Mouse (Mus musculus) liver, embryonic 14.5 days (tissue): ENCODE results near the gene Lrp3. TPM values are rescaled to one million over a fixed set of nuclear protein-coding genes. Genes with fewer than 3 reads are reported as not detected.

ENCODE experiments used
- ATAC-seq: fragments of 200-750 bp; cut with Nextera tagmentation; 2 replicates; pipeline ENCODE4 v1.8.0; 2017; ENCODE audit warnings: moderate number of reproducible peaks, mild to moderate bottlenecking, moderate library complexity; ENCODE audit not compliant: insufficient read depth
- DNase-seq, 3 experiments: peaks; one replicate each; pipeline ENCODE4 v3.0.0-alpha.2; 2012 to 2013; ENCODE audit warnings: low read depth in 3 of 3, low spot score in 3 of 3
- H3K27ac ChIP-seq: fragments of 300-500 bp; sonication (generic); 2 replicates; pipeline ENCODE4 v1.5.1; 2014; ENCODE audit warnings: moderate library complexity, mild to moderate bottlenecking, control low read depth, inconsistent platforms
- H3K27me3 ChIP-seq: fragments of 300-500 bp; sonication (generic); 2 replicates; pipeline ENCODE4 v1.6.1; 2014; ENCODE audit warnings: mild to moderate bottlenecking, low read length, moderate library complexity; ENCODE audit not compliant: control insufficient read depth, insufficient read depth
- H3K36me3 ChIP-seq: fragments of 300-500 bp; sonication (generic); replicated peaks from 2 replicates; pipeline ENCODE4 v1.6.1; 2014; ENCODE audit warnings: low read depth; ENCODE audit not compliant: control insufficient read depth, insufficient read depth
- H3K4me1 ChIP-seq, 2 experiments: fragments of 200-500 bp in 1 of 2; fragments of 300-500 bp in 1 of 2; sonication (generic) in 1 of 2; replicated peaks; 2 replicates each; pipeline ENCODE4 v1.6.1; 2012 to 2014; ENCODE audit warnings: antibody characterized with exemption in 1 of 2, inconsistent platforms in 1 of 2, low read length in 1 of 2; ENCODE audit not compliant: control insufficient read depth in 2 of 2, insufficient read depth in 2 of 2
- H3K4me2 ChIP-seq: fragments of 300-500 bp; sonication (generic); 2 replicates; pipeline ENCODE4 v1.6.1; 2014; ENCODE audit warnings: low read depth, mild to moderate bottlenecking, control low read depth, moderate library complexity
- H3K4me3 ChIP-seq, 2 experiments: fragments of 200-500 bp in 1 of 2; fragments of 300-500 bp in 1 of 2; sonication (generic) in 1 of 2; 2 replicates each; pipeline ENCODE4 v1.5.1; 2012 to 2014; ENCODE audit warnings: low read depth in 2 of 2, low read length in 2 of 2, mild to moderate bottlenecking in 2 of 2, control low read depth in 1 of 2, inconsistent platforms in 1 of 2, moderate library complexity in 1 of 2; ENCODE audit not compliant: insufficient read depth in 1 of 2
- H3K9ac ChIP-seq: fragments of 300-500 bp; sonication (generic); replicated peaks from 2 replicates; pipeline ENCODE4 v1.6.1; 2014; ENCODE audit warnings: mild to moderate bottlenecking, control low read depth, moderate library complexity
- H3K9me3 ChIP-seq: fragments of 300-500 bp; sonication (generic); 2 replicates; pipeline ENCODE4 v1.6.1; 2016; ENCODE audit warnings: low read length, mixed read lengths; ENCODE audit not compliant: control insufficient read depth
- CTCF ChIP-seq: IDR thresholded peaks from 2 replicates; pipeline ENCODE4 v1.5.1; 2016; ENCODE audit warnings: antibody characterized with exemption, low read depth, control low read depth
- EP300 ChIP-seq: IDR thresholded peaks from 2 replicates; pipeline ENCODE4 v1.6.1; 2016; ENCODE audit warnings: antibody characterized with exemption, low read depth
- WGBS: fragments of 180-500 bp; shearing (Covaris S2); extraction: QIAGEN DNeasy Blood & Tissue Kit; methylation state at CpG from one replicate; pipeline ENCODE4 v1.1.7; 2014; ENCODE audit not compliant: insufficient replicate concordance; 5-methylcytosine and 5-hydroxymethylcytosine counted together
- polyA plus RNA-seq, 2 experiments: library from polyadenylated mRNA; depleted of rRNA in 1 of 2; stranded (reverse) in 1 of 2; unstranded in 1 of 2; fragments of >200 nt; fragmentation: Nextera tagmentation in 1 of 2; extraction: Ambion mirVana in 1 of 2; gene quantifications; 2 replicates each; pipeline versions ENCODE4 v1.2.1 to v1.2.3; 2012 to 2014

The Lrp3 gene
- polyA plus RNA-seq, 2 experiments = 0.37 to 0.66 TPM

DNA sequence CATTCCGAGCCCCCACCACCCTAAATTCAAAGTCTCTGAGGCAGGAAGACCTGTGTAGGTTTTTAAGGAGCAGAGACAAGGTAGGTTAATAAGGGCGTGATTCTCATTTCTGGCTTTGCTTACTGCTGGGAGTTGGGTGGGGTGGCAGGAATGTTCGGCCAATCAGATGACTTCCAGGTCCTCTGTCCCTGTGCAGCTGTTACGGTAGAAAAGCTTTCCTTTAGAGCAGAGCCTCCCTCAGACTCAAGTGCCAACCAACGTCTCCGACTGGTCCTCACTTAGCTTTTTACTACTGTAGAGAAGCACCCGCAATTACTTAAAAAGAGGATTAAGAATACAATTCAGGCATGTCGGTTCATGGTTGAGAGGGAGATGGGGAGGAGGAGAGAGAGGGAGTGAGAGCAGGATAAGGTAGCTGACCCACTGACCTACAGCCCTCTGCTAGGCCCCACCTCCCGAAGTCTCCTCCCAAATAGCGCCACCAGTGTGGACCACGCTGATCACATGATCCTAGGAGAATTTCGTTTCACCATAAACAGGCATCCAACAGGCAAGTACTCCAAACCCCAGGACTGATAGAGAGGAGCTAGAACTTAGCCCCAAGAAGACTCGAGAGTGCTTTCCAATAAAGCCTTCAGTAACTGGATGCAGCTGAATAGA, 17.6 kb upstream of the Lrp3 start:
- TF ChIP-seq CTCF (no peak), EP300 (no peak)
- ATAC-seq = no peak
- Histone ChIP-seq H3K27ac (no peak overlapping the region), H3K4me3 (no peak overlapping the region), H3K9me3 (no peaks in the 10 kb centered on the region; the same call in 1 of the 2 replicates), H3K4me2 (no peak overlapping the region), H3K36me3 (no peaks in the 10 kb centered on the region), H3K4me1 (peaks cover 3 to 10% of the 10 kb centered on the region in 2 experiments; a peak in 3 of 4 replicates), H3K9ac (no peak overlapping the region), H3K27me3 (no peaks in the 10 kb centered on the region)
- DNase-seq = no peak
- WGBS = 63% methylated on average over 13 of the region's 13 CpGs

GRCm38 (mm10) chr7:35230333-35230732, 15.0 kb upstream of the Lrp3 start:
- H3K4me2 ChIP-seq = no peak overlapping the region
- no peak overlapping the region for H3K9ac ChIP-seq
- WGBS = 61% methylated on average over 3 of the region's 3 CpGs
- DNase-seq (no peak), ATAC-seq (no peak)
- no peak overlapping the region for H3K4me3 ChIP-seq
- H3K27ac ChIP-seq = no peak overlapping the region
- peaks cover 0 to 5% of the 10 kb centered on the region in 2 experiments; a peak in 3 of 4 replicates for H3K4me1 ChIP-seq
- TF ChIP-seq CTCF (peak; percentile 43; the same call in 1 of the 2 replicates), EP300 (no peak)
- H3K9me3 ChIP-seq = no peaks in the 10 kb centered on the region; the same call in 1 of the 2 replicates
- H3K36me3 ChIP-seq = no peaks in the 10 kb centered on the region
- H3K27me3 ChIP-seq = no peaks in the 10 kb centered on the region

- no peak for ATAC-seq
- H3K27ac ChIP-seq = no peak overlapping the region
- no peak overlapping the region for H3K9ac ChIP-seq
- no peak for DNase-seq
- H3K4me2 ChIP-seq = no peak overlapping the region
- H3K27me3 ChIP-seq = peaks cover 5% of the 10 kb centered on the region
- H3K4me1 ChIP-seq = no peaks in the 10 kb centered on the region
- 52% methylated on average over 9 of the region's 9 CpGs for WGBS
- H3K4me3 ChIP-seq = no peak overlapping the region
- no peak for TF ChIP-seq CTCF
- no peak for TF ChIP-seq EP300
- no peaks in the 10 kb centered on the region for H3K9me3 ChIP-seq
- H3K36me3 ChIP-seq = no peaks in the 10 kb centered on the region
These were observed 5.5 kb upstream of the Lrp3 start for GRCm38 (mm10) chr7:35220694-35221365.

DNA sequence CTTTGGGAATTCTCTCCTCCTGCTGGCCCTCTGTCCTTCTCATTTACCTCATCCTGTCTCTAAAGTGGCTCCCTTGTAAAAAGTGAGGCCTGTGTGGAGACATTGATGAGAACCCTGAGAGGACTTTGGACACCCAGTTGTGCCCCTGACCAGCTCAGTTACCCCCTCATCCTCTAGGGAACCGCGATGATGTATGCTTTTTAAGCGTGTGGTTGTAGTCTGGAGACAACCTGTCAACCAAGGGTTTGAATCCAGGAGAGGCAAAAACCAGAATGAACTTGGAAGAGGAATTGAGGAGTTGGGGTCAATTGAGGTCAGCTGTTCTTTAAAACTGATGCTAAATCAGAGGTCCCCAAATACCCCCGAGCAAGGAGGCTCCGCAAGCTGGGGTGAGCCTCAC, 433 bp upstream of the Lrp3 start:
- H3K4me3 ChIP-seq = no peak overlapping the region
- peak overlapping the region; percentile 53 for H3K4me2 ChIP-seq
- H3K27ac ChIP-seq = no peak overlapping the region
- 43% methylated on average over 5 of the region's 5 CpGs for WGBS
- TF ChIP-seq CTCF = no peak
- no peak for TF ChIP-seq EP300
- H3K9me3 ChIP-seq = no peaks in the 10 kb centered on the region
- H3K9ac ChIP-seq = no peak overlapping the region
- H3K4me1 ChIP-seq = peaks cover 0 to 2% of the 10 kb centered on the region in 2 experiments; a peak in 2 of 4 replicates
- H3K27me3 ChIP-seq = peaks cover 28% of the 10 kb centered on the region
- H3K36me3 ChIP-seq = no peaks in the 10 kb centered on the region
- DNase-seq (no peak), ATAC-seq (no peak)
